Mouse (Mus musculus) ovary, postnatal 14 days (tissue): Measurements from ENCODE around the gene Dok5.

Experiments
- DNase-seq: peaks from one replicate; pipeline ENCODE4 v3.0.0; 2022; ENCODE audit warnings: low spot score

The Dok5 gene

DNA sequence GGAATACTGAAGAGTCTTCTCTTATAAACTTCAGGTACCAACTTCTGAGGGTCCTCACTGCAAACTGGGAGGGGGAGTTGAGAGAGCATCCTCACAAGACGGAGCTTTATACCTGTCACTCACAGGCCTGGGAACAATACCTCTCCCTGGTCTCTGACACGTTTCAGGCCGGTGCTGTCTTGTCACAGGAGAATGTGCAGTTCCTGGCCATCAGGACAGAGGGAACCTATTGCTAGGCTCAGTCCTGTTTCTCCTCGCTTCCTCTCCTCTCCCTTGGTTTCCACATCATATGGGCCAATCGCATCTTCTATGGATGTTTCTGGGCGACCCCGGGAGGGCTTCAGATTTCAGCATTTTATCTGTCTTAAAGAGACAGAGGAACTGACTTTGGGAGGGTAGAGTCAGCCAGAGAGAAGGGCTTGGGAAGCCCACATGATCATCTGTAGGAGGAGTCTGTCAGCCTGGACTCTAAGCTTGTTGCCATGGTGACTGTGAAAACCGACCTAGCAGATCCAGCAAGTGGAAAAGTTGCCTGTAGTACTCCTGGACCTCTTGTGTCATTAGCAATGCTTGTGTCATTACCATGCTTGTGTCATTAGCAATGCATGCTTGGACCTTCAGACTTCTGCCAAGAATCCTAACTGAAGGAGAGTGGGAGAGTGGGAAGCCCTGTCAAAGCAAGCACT lies 59.9 kb downstream of the Dok5 start:
- no peak for DNase-seq

DNA sequence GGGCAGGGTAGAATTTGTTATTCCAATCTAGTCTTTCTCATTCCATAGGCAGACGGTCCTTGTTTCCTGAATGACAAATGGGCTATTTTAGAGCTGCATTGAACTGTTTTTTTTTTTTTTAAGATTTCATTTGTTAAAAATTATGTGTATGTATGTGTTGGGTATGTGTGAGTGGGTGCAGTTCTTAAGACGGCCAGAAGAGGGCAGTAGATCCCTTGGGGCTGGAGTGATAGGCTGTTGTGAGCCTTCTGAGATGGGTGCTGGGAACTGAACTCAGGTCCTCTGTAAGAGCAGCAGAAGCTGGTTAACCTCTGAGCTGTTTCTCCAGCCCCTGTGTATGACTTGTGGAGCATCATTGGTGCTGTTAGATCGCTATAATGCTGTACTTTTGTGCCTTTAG lies 63.6 kb downstream of the Dok5 start:
- no peak for DNase-seq

DNA sequence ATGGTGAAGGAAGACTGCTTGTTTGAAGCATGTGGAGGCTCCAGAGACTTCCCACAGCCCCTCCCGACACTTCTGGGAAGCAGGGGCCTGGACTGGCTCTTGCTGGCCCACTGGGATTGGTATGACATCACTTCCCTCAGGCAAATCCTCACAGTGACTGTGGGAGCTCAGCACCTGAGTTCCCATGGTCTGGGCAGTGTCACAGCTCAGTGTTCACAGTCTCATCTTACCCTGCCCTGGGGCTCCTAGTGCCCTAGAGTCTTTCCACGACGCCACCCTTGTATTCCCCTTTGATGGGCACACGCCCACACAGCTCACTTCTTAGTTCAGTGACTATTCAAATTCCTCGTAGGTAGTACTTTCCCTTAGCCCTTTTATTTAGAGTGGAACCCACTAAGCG lies 71.4 kb downstream of the Dok5 start:
- DNase-seq = no peak

DNA sequence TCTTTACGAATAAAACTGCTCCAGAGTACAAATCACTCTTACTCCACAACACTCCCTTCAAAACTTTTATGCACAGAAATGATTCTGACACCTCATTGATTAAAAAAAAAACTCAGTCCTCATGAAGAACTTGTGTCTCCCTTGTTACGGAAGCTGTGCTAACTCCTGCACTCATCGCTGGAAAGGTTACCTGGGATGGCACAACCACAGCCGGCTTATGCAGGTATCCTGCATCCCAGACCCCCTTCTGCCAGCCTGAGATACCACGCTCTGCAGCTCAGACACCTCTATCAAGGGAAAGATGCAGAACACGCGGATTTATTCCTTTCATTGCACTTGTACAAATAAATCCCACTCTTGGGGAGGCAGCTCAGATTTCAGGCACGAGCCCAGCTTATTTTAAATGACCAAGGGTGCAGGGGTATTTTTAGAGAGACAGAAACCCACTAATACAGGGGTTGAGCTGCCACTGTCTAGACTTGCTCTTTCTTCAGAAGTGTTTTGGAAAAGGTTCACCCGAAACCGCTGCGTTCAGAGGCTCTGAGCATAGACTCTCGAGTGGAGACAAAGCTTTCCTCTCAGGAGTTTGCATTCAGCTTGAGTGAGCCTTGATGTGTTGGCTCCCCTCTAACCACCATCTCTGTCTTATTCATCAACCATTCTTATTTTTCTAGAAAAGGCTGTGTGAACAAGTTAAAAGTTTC lies 76.1 kb downstream of the Dok5 start:
- DNase-seq = no peak

DNA sequence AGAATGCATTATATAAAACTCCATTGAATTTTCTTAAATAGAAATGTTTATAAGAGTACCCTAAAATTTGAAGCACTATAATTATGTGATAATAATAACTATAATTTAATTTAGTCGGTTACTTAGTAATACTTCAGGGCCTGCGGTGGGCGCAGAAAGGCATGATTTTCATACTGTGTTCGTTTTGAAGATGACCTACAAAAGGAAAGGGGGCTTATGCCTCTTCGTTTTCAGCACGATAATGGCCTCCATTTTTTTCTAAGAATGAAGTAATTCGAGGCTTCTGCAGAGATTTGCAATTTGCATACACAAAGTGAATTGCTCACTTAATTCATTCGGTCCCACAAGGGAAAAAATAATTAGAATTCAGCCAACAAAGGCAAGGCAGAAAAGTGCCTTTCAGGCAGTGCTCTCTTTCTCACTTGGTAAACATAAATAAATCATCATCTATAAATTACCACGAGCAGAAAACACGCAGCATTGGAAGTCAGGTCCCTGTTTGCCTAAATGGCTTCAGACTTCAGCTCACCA lies 76.7 kb downstream of the Dok5 start:
- no peak for DNase-seq

DNA sequence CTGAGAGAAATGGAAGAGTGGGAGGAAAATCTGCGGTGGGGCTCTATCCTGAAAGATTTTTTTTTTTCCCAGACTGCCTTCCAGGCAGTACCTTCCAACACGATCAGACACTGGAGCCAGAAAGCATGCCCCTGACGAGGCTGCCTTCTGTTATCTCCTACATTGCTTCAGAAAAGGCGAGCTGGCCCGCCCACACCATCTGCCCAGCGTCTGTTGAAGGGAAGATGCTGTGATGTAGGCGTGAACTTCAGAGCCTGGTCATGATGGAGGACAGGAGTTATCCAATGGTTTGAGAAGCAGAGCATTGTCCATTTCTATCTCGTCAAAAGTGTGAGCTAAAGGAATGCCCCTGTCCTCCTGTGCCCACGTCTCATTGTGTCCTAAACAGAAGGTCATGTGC lies 79.7 kb downstream of the Dok5 start:
- no peak for DNase-seq

DNA sequence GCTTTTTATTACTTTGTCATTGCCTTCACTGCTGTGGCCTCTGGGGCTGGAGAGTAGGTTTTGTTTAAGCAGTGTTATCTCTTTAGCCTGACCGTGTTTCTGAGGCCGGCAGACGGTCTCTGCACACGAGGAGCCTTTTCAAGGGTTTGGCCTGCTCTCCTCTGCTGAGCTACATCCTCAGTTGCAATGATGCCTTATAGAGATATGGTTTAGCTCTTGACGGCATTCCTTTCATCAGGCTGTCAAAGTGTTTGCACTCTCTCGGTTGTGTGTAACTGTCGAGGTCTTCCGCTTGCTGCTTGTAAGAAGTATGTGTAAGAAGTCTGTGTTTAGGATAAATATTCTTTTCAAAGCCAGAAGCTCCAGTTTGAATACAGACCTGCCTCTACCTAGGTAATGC lies 84.7 kb downstream of the Dok5 start:
- no peak for DNase-seq

DNA sequence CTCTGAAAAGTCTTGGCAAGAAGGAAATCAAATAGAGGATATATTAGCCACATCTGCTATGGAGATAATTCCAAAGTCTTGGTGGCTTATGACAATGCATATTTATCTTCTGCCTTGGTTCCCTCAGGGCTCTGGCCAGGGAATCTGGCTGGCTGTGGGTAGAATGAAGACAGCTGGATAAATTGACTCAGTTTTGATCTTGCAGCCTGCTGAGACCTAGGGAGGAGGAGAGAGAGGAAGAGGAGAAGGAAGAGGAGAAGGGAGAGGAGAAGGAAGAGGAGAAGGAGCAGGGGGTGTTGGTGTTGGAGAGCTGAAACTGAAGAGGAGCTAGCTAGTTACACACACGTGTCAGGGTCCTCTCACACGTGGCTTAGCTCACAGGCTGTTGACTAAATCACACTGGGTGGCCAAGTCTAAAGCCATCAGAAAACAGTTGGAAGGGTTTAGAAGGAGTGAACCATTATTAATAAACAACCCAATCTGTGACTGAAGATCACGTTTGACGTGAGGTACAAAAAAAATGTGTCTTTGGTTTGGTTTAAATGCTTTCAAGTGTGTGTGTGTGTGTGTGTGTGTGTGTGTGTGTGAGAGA lies 85.6 kb downstream of the Dok5 start:
- no peak for DNase-seq

DNA sequence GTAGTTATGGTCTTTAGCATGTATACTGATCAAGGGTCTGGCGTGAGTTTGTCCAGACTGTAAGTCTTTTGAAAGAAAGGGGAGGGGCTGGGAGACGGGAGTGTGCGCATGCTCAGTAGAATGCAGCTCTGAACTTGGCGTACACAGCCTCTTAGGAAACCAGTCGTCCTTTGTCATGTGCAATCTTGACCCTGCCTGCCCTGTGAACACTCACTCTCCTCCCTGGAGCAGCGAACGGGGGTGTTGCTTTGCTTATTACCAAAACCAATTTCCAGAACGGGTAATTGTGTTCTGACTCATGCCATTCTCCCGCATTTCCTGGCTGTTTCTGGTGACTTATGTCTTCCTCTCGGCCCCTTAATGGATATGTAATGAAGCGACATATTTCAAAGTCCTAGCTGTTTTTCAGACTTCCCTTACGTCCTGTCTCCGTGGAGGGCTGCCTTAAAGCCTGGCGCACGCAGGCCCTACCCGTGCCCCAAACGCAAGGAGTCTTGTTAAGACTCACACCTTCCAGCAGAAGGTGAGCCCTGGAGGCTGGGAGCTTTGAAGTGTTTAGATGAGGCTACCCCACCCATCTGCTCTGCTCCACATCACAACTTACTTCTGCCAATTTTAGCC lies 95.3 kb downstream of the Dok5 start:
- peak; percentile 14 for DNase-seq

DNA sequence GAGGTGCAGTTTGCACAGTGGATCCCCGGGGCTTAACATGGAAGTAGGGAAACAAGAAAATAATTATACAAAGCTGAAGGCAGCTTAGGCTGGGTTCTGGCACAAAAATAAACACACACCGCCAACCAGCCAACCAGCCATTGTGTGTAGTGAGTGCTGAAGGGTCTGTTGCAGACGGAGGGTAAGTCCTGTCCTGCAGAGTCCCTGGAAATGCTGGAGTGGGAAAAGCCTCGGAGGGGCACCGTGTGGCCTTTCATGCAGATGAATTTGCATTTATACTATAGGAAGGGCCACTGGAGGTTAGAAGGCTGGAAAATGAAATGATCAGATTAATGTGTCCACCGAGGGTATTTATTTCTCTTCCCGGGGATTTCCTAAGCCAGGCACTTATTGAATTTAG lies 97.2 kb downstream of the Dok5 start:
- no peak for DNase-seq

DNA sequence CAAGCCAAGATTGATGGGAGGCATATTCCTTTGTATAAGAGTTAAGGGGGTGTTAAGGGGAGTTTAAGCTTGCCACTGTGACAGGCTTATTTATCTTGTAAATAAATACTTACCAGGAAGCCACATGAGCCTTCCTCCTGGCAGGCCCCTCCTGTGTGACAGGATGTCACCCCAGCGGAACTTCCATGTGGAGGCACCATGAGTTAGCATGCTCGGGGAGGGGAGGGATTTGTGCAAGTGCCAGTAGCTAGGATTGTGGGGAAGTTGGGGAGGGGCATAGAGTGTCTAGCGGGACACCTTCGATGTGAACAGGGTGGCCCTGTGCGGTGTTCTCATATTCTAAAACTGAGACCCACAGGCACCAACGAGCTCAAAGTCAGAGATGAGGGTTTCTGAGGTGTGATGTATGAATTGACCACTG lies 97.6 kb downstream of the Dok5 start:
- DNase-seq = no peak

DNA sequence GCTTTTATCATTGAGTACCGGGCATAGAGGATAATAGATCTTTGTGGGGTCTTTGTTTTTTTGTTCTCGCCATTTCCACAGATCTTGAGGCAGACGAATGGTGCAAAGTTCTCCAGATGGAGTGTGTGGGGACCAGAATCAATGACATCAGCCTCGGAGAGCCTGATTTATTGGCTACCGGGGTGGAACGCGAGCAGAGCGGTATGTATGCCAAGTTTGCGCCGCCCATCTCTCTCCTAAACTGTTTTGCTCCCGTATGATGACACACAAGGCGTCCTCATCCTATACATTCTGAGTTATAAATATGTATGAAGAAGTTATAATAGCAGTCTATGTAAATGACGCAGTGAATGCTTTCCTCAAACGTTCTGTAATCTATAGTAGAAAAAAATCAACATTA lies 98.4 kb downstream of the Dok5 start:
- no peak for DNase-seq

DNA sequence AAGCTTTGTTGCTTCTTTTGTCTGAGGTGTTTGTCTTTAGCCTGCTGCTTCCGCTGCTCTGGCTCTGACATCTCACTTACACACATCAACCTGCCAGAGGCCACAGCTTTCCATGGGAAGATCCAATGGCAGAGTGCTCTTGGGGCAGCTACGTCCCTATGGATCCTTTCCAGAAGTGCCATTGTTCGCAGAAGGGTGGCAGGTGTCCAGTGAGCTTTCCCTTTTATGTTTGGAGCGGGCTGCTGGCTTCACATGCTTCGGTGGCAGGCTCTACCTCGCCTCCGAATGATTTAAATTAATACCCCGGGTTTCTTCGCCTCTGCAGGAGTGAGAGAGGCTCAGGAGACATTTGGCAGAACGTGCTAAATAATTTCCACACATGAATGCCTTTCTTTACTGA lies 105.3 kb downstream of the Dok5 start:
- DNase-seq = peak; percentile 27

DNA sequence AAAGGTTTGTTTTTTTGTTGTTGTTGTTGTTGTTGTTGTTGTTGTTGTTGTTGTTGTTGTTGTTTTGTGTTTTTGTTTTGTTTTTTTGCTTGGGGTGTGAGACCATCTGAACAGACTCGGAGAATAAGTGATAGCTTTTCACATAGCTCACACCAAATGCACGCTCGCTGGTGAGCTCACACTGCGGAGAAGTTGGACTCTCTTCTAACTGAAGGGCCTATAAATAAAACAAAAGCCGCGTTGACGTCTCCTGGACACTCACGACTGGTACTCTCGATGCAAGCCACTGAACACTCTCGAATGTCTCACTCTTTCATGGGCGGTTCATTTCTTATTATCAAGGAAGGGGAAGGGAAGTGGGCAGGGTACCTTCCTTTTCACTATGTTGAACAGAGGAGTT lies 105.8 kb downstream of the Dok5 start:
- no peak for DNase-seq

DNA sequence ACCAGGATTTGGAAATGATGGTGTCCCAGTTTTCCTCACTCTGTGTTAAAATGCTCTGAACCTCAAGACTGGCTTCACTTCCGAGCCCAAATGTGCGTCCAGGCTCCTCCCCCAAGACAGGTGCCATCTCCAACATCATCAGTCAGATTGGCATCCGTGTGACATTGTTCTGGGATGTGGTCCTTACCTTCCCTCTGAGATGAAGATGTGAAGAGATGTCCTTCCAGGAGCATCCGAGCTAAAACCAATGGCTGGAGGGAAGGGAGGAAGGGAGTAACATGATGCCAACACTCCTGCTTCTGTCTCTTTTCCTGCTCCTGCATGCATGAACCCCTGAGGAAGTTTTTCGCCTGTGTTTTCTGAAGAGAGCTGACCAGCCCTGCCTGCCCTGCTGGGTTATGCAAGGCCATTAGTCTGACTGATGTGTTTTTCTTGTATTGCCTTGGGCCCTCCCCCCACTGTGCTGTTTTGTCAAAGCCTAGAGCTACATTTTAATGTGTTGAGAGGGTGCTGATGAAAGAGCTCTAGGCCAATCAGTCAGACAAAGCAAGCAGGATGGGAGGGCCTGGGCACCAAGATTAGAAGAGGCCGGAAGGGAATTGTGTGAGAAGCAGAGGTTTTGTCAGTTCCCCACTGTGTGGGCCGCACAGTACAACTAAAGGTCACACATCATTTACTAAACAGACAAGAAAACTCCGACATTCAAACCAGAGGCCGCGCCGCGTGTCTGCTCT lies 106.4 kb downstream of the Dok5 start:
- DNase-seq = peak; percentile 12

DNA sequence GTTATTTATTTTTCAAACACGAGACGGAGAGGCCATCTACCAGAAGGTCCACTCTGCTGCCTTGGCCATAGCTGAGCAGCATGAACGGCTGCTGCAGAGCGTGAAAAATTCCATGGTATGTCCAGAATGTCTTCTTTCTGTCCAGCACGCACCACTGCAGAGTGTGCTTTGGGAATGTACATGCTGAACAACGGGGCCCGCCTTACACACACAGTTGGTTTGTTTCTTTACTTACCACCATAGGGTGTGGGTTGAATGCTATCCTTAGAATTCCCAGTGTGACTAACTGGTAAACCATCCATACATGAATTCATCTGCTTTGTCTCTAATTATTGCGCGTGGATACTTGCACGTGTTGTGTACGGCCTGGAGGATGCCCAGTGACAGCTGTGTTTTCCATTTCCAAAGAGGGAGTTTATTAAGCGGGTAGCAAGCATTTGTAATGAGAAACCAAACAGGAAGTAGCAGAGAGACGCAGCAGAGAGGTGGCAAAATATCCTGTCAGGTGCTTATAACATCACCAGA lies 109.9 kb downstream of the Dok5 start:
- DNase-seq = no peak

DNA sequence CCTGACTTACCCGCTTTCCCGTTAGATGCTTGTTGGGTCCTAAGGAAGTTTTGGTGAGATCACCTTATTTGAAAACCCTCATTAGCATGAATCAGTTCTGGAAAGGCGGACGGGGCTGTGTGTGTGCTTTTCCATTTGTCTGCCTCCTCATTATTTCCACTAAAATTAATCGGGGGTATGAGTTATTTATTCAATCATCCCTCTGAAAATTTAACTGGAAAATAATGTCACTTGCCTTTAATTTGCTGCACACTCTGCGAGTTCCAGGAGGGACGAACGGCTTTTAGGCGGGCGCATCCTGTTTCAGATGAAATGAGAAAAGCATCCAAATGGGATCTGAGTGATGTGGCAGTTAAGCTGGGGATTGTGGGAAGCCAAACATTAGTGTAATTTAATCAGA lies 113.9 kb downstream of the Dok5 start:
- DNase-seq = no peak

DNA sequence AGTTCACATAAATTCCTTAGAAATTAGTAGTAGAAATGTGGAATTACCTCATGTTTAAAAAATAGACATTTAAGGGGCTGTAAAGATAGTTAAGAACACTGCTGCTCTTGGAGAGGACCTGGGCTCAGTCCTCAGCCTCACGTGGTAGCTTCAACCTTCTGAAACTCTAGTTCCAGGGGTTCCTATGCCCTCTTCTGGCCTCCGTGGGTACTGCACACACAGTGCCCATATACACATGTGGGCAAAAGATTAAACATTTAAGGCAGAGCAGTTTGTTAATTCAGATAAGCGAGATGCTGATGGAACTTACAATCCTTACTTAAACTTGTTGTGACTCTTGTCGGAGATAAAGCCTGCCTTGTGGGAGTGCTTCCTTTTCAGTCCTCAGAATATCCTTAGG lies 118.5 kb downstream of the Dok5 start:
- no peak for DNase-seq

DNA sequence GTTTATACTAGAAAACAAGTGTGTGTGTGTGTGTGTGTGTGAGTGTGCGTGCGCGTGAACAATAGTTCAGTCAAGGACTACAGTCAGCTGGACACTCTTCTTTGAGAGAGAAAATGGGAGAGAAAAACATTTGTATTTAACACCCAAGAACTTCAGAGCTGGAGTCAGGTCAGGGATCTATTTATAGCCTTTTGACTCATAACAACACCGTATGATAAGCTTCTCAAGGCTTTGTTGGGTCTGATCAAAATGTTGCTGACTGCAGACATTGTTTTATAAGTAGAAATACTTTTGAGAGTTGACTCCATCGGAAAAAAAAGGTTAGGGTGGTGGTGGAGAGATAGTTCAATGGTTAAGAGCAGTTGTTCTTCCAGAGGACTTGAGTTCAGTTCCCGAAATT lies 120.7 kb downstream of the Dok5 start:
- no peak for DNase-seq

DNA sequence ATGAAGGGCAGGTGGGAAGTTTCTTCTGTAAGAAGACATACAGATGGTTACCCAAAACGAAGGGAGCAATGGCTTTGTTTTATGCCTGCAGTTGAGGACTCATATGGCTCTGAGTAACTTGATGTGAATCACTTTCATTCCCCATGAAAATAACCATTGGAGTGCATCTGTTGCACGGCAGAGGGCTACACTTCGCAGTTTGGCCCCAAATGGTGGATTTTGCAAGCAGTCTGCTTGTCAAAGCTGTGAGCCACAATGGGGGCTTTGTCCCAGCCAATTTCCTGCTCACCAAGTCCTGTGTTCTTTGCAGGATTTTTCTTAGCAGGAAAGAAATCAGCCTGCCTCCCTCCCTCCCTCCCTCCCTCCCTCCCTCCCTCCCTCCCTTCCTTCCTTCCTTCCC lies 123.6 kb downstream of the Dok5 start:
- DNase-seq = no peak

DNA sequence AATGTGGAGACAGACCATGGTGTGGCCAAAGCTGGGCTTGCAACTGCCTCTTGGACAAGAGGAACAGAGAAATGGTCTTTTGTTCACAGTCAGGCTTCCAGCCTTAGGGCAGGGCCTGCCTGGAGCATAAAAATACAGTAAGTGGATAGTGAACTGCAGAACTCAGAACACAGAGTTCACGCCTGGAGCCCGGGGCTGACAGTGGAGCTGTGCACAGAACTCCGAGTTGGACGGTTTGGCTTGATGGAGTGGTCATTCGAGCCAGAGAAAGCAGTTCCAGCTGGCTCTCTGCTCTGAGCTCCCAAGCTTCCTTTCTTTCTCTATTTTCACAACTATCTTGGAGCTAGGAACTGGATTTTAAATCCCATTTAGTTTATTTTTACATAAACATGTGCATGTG lies 124.5 kb downstream of the Dok5 start:
- peak; percentile 27 for DNase-seq

DNA sequence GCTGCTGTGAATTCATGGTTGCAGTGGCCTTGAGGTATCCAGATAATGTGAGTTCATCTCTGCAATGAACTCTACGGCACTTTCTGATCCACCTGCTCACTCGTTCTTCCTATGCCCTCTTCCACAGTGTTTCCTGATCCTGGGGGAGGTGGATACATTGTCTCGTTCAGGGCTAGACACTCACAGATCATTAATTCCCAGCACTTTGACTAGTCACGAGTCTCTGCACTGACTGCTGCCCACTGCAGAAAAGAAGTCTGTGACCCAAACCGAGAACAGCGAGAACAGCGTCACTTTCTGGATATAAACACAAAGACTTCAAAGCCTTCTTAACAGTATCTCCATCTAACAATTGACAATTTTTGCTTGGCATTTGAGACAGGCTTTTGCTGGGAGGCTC lies 125.9 kb downstream of the Dok5 start:
- DNase-seq = no peak
